Mouse (Mus musculus) cerebellum, postnatal 14 days (tissue): ENCODE measurements at regions not wholly inside any gene's neighbourhood (a gene's known extent, or its start where the extent isn't known, plus 50 kb on each side); places are given as distances from the start of the nearest gene placed in this dataset.
A peak's percentile ranks its signal among the peaks of the same experiment; 100 is the strongest.

Source experiments
- DNase-seq, 2 experiments: peaks; one replicate each; pipeline ENCODE4 v3.0.0; 2021; ENCODE audit warnings: mixed read lengths in 2 of 2

- no peak for DNase-seq
Measured at GRCm38 (mm10) chr3:52800673-52801072, 216.4 kb downstream of the Cog6 start.

GRCm38 (mm10) chr3:52797801-52798200 lies 219.2 kb downstream of the Cog6 start:
- DNase-seq: no peak

- no peak for DNase-seq
Measured at GRCm38 (mm10) chr3:52797164-52797563, 219.9 kb downstream of the Cog6 start.

GRCm38 (mm10) chr3:52794218-52794617 lies 222.8 kb downstream of the Cog6 start:
- DNase-seq: no peak

GRCm38 (mm10) chr3:52792801-52793200 lies 224.2 kb downstream of the Cog6 start:
- DNase-seq: no peak

GRCm38 (mm10) chr3:52792121-52792520 lies 224.9 kb downstream of the Cog6 start:
- DNase-seq: peak; percentile 37 to 40

GRCm38 (mm10) chr3:52790942-52791341 lies 226.1 kb downstream of the Cog6 start:
- no peak for DNase-seq

- no peak for DNase-seq
Measured at GRCm38 (mm10) chr3:52787964-52788760, 228.9 kb downstream of the Cog6 start.

- no peak for DNase-seq
Measured at GRCm38 (mm10) chr3:52785595-52785994, 231.4 kb downstream of the Cog6 start.

GRCm38 (mm10) chr3:52784476-52784875 lies 232.6 kb downstream of the Cog6 start:
- no peak for DNase-seq

GRCm38 (mm10) chr3:52782576-52782975 lies 234.5 kb downstream of the Cog6 start:
- no peak for DNase-seq

GRCm38 (mm10) chr3:52781521-52781920 lies 235.5 kb downstream of the Cog6 start:
- no peak for DNase-seq

- no peak for DNase-seq
Measured at GRCm38 (mm10) chr3:52780356-52780755, 236.7 kb downstream of the Cog6 start.

GRCm38 (mm10) chr3:52775875-52776274 lies 241.2 kb downstream of the Cog6 start:
- DNase-seq: no peak

GRCm38 (mm10) chr3:52775156-52775555 lies 241.9 kb downstream of the Cog6 start:
- no peak for DNase-seq

GRCm38 (mm10) chr3:52774734-52775133 lies 242.3 kb downstream of the Cog6 start:
- no peak for DNase-seq

GRCm38 (mm10) chr3:52767276-52767675 lies 249.8 kb downstream of the Cog6 start:
- DNase-seq: no peak

GRCm38 (mm10) chr3:52766841-52767240 lies 250.2 kb downstream of the Cog6 start:
- DNase-seq: no peak

- no peak for DNase-seq
Measured at GRCm38 (mm10) chr3:52764166-52764565, 252.9 kb downstream of the Cog6 start.

GRCm38 (mm10) chr3:52763660-52764059 lies 253.4 kb downstream of the Cog6 start:
- peak in 1 of 2 experiments; percentile 12 for DNase-seq

- no peak for DNase-seq
Measured at GRCm38 (mm10) chr3:52762549-52762948, 254.5 kb downstream of the Cog6 start.

GRCm38 (mm10) chr3:52759846-52760245 lies 257.2 kb downstream of the Cog6 start:
- DNase-seq: no peak

- DNase-seq: peak; percentile 69 to 74
Measured at GRCm38 (mm10) chr3:52758561-52758960, 258.5 kb downstream of the Cog6 start.

- DNase-seq: no peak
Measured at GRCm38 (mm10) chr3:52756816-52757215, 260.2 kb downstream of the Cog6 start.

- DNase-seq: no peak
Measured at GRCm38 (mm10) chr3:52756006-52756405, 261.0 kb downstream of the Cog6 start.
